In the genomic region with DNA sequence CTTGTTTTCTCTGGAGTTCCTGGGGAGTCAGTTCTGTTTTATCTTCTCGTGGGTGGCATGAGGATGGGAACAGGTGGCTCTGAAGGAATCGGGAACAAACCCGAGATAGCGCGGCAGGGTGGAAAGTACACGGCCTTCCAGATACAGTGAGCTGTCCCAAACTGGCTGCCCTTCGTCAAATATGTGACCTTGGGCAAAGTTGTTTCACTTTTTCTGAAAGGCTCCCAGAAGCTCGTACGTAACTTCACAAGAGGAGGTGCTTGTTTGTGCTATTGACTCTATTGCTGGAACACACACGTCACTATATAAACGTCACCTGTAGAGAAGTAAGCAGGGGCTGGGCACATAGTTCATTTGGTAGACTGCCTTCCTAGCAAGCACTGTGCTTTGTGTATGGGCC, we compare ENCODE assay signal across 9 mouse cellular contexts. TPM values are rescaled to one million over a fixed set of nuclear protein-coding genes. Genes with fewer than 3 reads are reported as not detected.
DNase-seq lines count a peak whose midpoint lies in the region; ATAC-seq and TF ChIP-seq lines count a peak whose summit lies in the region.
"Had no signal": no experiment of that assay in that cellular context is flagged by ENCODE, and none has a peak within 500 bp of the region (broad histone marks: within the 10 kb centered on the region; RNA-seq: fewer than 3 reads in every experiment).

No protein-coding gene starts in this region.

- peaks cover 4% of the 10 kb centered on the region; the same call in 1 of the 2 replicates for H3K27me3 ChIP-seq in forebrain, postnatal 0 days (ENCODE audit: insufficient read depth, low read length)
- H3K27me3 ChIP-seq in kidney, postnatal 0 days (ENCODE audit: insufficient read depth, low read length), result no peaks in the 10 kb centered on the region
- H3K27me3 ChIP-seq in stomach, postnatal 0 days (ENCODE audit: control insufficient read depth, insufficient read depth, low read length), result no peaks in the 10 kb centered on the region

- no peak for TF ChIP-seq CTCF in forebrain, postnatal 0 days (IDR thresholded peaks at IDR 0.05; ENCODE audit: low read depth)
- TF ChIP-seq CTCF in kidney, postnatal 0 days (IDR thresholded peaks at IDR 0.05; ENCODE audit: low read depth), result no peak
- no peak for TF ChIP-seq CTCF in stomach, postnatal 0 days (IDR thresholded peaks at IDR 0.05; ENCODE audit: low read depth)

- TF ChIP-seq EP300 in stomach, postnatal 0 days (optimal IDR thresholded peaks at IDR 0.05), result no peak

- H3K4me2 ChIP-seq in forebrain, postnatal 0 days (ENCODE audit: low read depth), result peak overlapping the region; percentile 87
- H3K4me2 ChIP-seq in kidney, postnatal 0 days (ENCODE audit: low read length), result peak overlapping the region; percentile 60
- peak overlapping the region; percentile 82 for H3K4me2 ChIP-seq in stomach, postnatal 0 days (replicated peaks; ENCODE audit: low read depth)

- no peaks in the 10 kb centered on the region for H3K4me1 ChIP-seq in forebrain, postnatal 0 days (ENCODE audit: insufficient read depth)
- H3K4me1 ChIP-seq in kidney, postnatal 0 days (replicated peaks; ENCODE audit: insufficient read depth, low read length), result 0 out of 2 replicates have a peak, but pooled peaks cover 4% of the 10 kb centered on the region
- no peaks in the 10 kb centered on the region; the same call in 1 of the 2 replicates for H3K4me1 ChIP-seq in stomach, postnatal 0 days (replicated peaks; ENCODE audit: control insufficient read depth, insufficient read depth)

- DNase-seq in ovary, adult 18-20 months (ENCODE audit: low spot score), result peak; percentile 50
- no peak for DNase-seq in ovary, postnatal 36 days (ENCODE audit: low spot score)
- no peak for DNase-seq in forebrain, postnatal 0 days
- DNase-seq in kidney, postnatal 0 days (ENCODE audit: low spot score), result peak; percentile 28
- no peak for DNase-seq in stomach, postnatal 0 days (ENCODE audit: low spot score)
- DNase-seq in embryo, embryonic 10.5 days (ENCODE audit: low spot score), result no peak

- no peaks in the 10 kb centered on the region for H3K36me3 ChIP-seq in forebrain, postnatal 0 days (ENCODE audit: insufficient read depth)
- H3K36me3 ChIP-seq in kidney, postnatal 0 days (ENCODE audit: insufficient read depth, low read length), result no peaks in the 10 kb centered on the region
- no peaks in the 10 kb centered on the region for H3K36me3 ChIP-seq in stomach, postnatal 0 days (ENCODE audit: control insufficient read depth, insufficient read depth, low read length)

- H3K9ac ChIP-seq in forebrain, postnatal 0 days, result peak overlapping the region; percentile 46
- H3K9ac ChIP-seq in kidney, postnatal 0 days (ENCODE audit: low read depth, low read length), result peak overlapping the region; percentile 46
- peak overlapping the region; percentile 65 for H3K9ac ChIP-seq in stomach, postnatal 0 days (ENCODE audit: low read length)

- 0 out of 2 replicates have a peak overlapping the region, but pooled peaks have one; percentile 41 for H3K27ac ChIP-seq in forebrain, postnatal 0 days (ENCODE audit: low read depth, low read length)
- peak overlapping the region; percentile 86 for H3K27ac ChIP-seq in kidney, postnatal 0 days
- H3K27ac ChIP-seq in stomach, postnatal 0 days (replicated peaks), result peak overlapping the region; percentile 94

- ATAC-seq in activated CD4-positive, CD25-positive, alpha-beta regulatory T cell, adult 4 months, result peak; percentile 85
- peak; percentile 17 for ATAC-seq in forebrain, postnatal 0 days
- peak; percentile 60 for ATAC-seq in kidney, postnatal 0 days (replicated peaks; ENCODE audit: low FRiP score, low read depth)
- peak; percentile 38; the same call in 1 of the 2 replicates for ATAC-seq in megakaryocyte, adult 5-6 weeks (ENCODE audit: poor library complexity, severe bottlenecking)
- ATAC-seq in stomach, postnatal 0 days (ENCODE audit: low FRiP score, low TSS enrichment), result peak; percentile 87

- H3K9me3 ChIP-seq in forebrain, postnatal 0 days (ENCODE audit: low read length), result no peaks in the 10 kb centered on the region
- H3K9me3 ChIP-seq in kidney, postnatal 0 days (replicated peaks; ENCODE audit: low read length), result no peaks in the 10 kb centered on the region
- no peaks in the 10 kb centered on the region for H3K9me3 ChIP-seq in stomach, postnatal 0 days (ENCODE audit: control insufficient read depth, low read length)

- WGBS in forebrain, postnatal 0 days, result under 1% methylated on average over 11 of the region's 11 CpGs
- 2% methylated on average over 11 of the region's 11 CpGs for whole genome bisulfite sequencing in kidney, postnatal 0 days
- WGBS in stomach, postnatal 0 days, result 2% methylated on average over 11 of the region's 11 CpGs

- peak overlapping the region; percentile 56 for H3K4me3 ChIP-seq in forebrain, postnatal 0 days (ENCODE audit: low read depth, low read length)
- peak overlapping the region; percentile 31 for H3K4me3 ChIP-seq in kidney, postnatal 0 days (replicated peaks; ENCODE audit: low read depth, low read length)
- peak overlapping the region; percentile 52 for H3K4me3 ChIP-seq in stomach, postnatal 0 days (ENCODE audit: low read depth, low read length)

RNA-seq across cellular contexts. Expression of gene Gm2310, which starts 49.9 kb away (rescaled TPM):
- not detected for polyA plus RNA-seq in activated CD4-positive, CD25-positive, alpha-beta regulatory T cell, adult 4 months (2017; shearing (Covaris generic))
- not detected in 2 replicates for total RNA-seq in forebrain, postnatal 0 days (2014; rRNA removed)
- polyA plus RNA-seq in forebrain, postnatal 0 days (2015; fragmentation: Nextera tagmentation; extraction: Ambion mirVana), result not detected in 2 replicates
- polyA plus RNA-seq in kidney, postnatal 0 days (2015; fragmentation: Nextera tagmentation; extraction: Ambion mirVana), result not detected in 2 replicates
- not detected in 2 replicates for total RNA-seq in megakaryocyte, adult 5-6 weeks (2015)
- total RNA-seq in megakaryocyte, adult 5-6 weeks (2017), result not detected in 2 replicates
- not detected in 2 replicates for polyA plus RNA-seq in stomach, postnatal 0 days (2015; fragmentation: Nextera tagmentation; extraction: Ambion mirVana)
- polyA plus RNA-seq: gonadal fat pad, adult 2 months had no signal

Comparison
In these comparisons a context has a peak if more than half of its experiments do, and no peak if none do; other contexts are left out.
1. DNase-seq: peak in ovary, adult 18-20 months (single experiment) and kidney, postnatal 0 days (single experiment); none in ovary, postnatal 36 days (single experiment), forebrain, postnatal 0 days (single experiment), stomach, postnatal 0 days (single experiment) and embryo, embryonic 10.5 days (single experiment).
2. ATAC-seq: peak in every context shown above with its lines; median percentile 87 in stomach, postnatal 0 days; 85 in activated CD4-positive, CD25-positive, alpha-beta regulatory T cell, adult 4 months; 60 in kidney, postnatal 0 days; 38 in megakaryocyte, adult 5-6 weeks; 17 in forebrain, postnatal 0 days.
3. H3K27ac ChIP-seq: peak in every context shown above with its lines; median percentile 94 in stomach, postnatal 0 days; 86 in kidney, postnatal 0 days; 41 in forebrain, postnatal 0 days.
4. Peak in every context shown above with its lines, with median percentiles within 50 percentile points of each other: H3K4me2 ChIP-seq, H3K4me3 ChIP-seq and H3K9ac ChIP-seq.